Mouse (Mus musculus) liver, embryonic 14.5 days (tissue): Measurements from ENCODE around the gene Fam120a. TPM values are rescaled to one million over a fixed set of nuclear protein-coding genes. Genes with fewer than 3 reads are reported as not detected.

Experiments
- ATAC-seq: fragments of 200-750 bp; cut with Nextera tagmentation; 2 replicates; pipeline ENCODE4 v1.8.0; 2017; ENCODE audit warnings: moderate number of reproducible peaks, mild to moderate bottlenecking, moderate library complexity; ENCODE audit not compliant: insufficient read depth
- DNase-seq, 3 experiments: peaks; one replicate each; pipeline ENCODE4 v3.0.0-alpha.2; 2012 to 2013; ENCODE audit warnings: low read depth in 3 of 3, low spot score in 3 of 3
- H3K27ac ChIP-seq: fragments of 300-500 bp; sonication (generic); 2 replicates; pipeline ENCODE4 v1.5.1; 2014; ENCODE audit warnings: moderate library complexity, mild to moderate bottlenecking, control low read depth, inconsistent platforms
- H3K27me3 ChIP-seq: fragments of 300-500 bp; sonication (generic); 2 replicates; pipeline ENCODE4 v1.6.1; 2014; ENCODE audit warnings: mild to moderate bottlenecking, low read length, moderate library complexity; ENCODE audit not compliant: control insufficient read depth, insufficient read depth
- H3K36me3 ChIP-seq: fragments of 300-500 bp; sonication (generic); replicated peaks from 2 replicates; pipeline ENCODE4 v1.6.1; 2014; ENCODE audit warnings: low read depth; ENCODE audit not compliant: control insufficient read depth, insufficient read depth
- H3K4me1 ChIP-seq, 2 experiments: fragments of 200-500 bp in 1 of 2; fragments of 300-500 bp in 1 of 2; sonication (generic) in 1 of 2; replicated peaks; 2 replicates each; pipeline ENCODE4 v1.6.1; 2012 to 2014; ENCODE audit warnings: antibody characterized with exemption in 1 of 2, inconsistent platforms in 1 of 2, low read length in 1 of 2; ENCODE audit not compliant: control insufficient read depth in 2 of 2, insufficient read depth in 2 of 2
- H3K4me2 ChIP-seq: fragments of 300-500 bp; sonication (generic); 2 replicates; pipeline ENCODE4 v1.6.1; 2014; ENCODE audit warnings: low read depth, mild to moderate bottlenecking, control low read depth, moderate library complexity
- H3K4me3 ChIP-seq, 2 experiments: fragments of 200-500 bp in 1 of 2; fragments of 300-500 bp in 1 of 2; sonication (generic) in 1 of 2; 2 replicates each; pipeline ENCODE4 v1.5.1; 2012 to 2014; ENCODE audit warnings: low read depth in 2 of 2, low read length in 2 of 2, mild to moderate bottlenecking in 2 of 2, control low read depth in 1 of 2, inconsistent platforms in 1 of 2, moderate library complexity in 1 of 2; ENCODE audit not compliant: insufficient read depth in 1 of 2
- H3K9ac ChIP-seq: fragments of 300-500 bp; sonication (generic); replicated peaks from 2 replicates; pipeline ENCODE4 v1.6.1; 2014; ENCODE audit warnings: mild to moderate bottlenecking, control low read depth, moderate library complexity
- H3K9me3 ChIP-seq: fragments of 300-500 bp; sonication (generic); 2 replicates; pipeline ENCODE4 v1.6.1; 2016; ENCODE audit warnings: low read length, mixed read lengths; ENCODE audit not compliant: control insufficient read depth
- CTCF ChIP-seq: IDR thresholded peaks from 2 replicates; pipeline ENCODE4 v1.5.1; 2016; ENCODE audit warnings: antibody characterized with exemption, low read depth, control low read depth
- EP300 ChIP-seq: IDR thresholded peaks from 2 replicates; pipeline ENCODE4 v1.6.1; 2016; ENCODE audit warnings: antibody characterized with exemption, low read depth
- WGBS: fragments of 180-500 bp; shearing (Covaris S2); extraction: QIAGEN DNeasy Blood & Tissue Kit; methylation state at CpG from one replicate; pipeline ENCODE4 v1.1.7; 2014; ENCODE audit not compliant: insufficient replicate concordance; 5-methylcytosine and 5-hydroxymethylcytosine counted together
- polyA plus RNA-seq, 2 experiments: library from polyadenylated mRNA; depleted of rRNA in 1 of 2; stranded (reverse) in 1 of 2; unstranded in 1 of 2; fragments of >200 nt; fragmentation: Nextera tagmentation in 1 of 2; extraction: Ambion mirVana in 1 of 2; gene quantifications; 2 replicates each; pipeline versions ENCODE4 v1.2.1 to v1.2.3; 2012 to 2014

Gene Fam120a
- polyA plus RNA-seq, 2 experiments: 19.1 to 37.4 TPM

DNA sequence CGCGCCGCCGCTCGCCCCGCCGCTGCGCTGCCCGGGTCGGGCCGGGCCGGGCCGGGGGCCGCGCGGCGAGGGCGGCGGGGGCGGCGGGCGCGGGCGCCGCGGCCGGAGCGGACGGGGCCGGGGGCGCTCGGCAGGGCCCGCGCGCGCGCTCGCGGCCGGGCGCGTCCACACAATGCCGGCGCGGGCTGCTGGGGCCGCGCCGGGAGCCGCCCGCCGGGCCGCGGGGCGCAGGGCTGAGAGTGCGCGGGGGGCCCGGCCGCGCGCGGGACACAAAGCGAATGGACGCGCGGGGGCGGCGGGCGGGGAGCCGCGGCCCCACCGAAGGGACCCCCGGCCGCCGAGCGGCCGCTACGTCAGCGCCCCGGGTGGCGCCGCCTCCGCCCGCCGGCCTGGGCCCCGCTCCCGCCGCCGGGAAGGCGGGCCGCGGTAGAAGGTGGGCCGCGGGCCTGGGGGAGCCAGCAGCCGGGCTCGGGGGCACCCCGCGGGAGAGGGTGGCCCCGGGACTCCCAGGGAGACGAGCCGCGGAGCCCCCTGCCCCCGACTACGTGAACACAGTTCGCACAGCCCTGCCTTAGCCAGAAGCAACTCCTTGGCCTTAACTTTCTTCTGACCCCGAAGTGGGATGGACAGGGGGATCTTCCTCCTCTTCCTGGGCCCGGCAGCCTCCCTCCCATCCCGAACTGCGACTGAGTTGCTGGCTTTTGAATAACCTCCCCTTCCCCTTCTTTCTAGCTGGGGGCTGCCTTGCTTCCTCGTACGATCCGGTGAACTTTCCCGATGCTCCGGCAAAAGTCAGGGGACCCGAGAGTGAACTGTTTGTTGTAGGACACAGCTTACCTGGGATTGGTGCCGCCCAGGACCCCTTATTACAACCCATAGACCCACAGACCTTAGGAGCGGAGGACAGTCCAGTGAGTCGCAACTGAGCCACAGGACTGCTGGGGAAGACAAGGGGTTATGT, 96.8 kb downstream of the Fam120a start, which contains the start of gene Phf2:
Gene Phf2 (minus strand): TSS at position 349 of the 961 bp plus-strand sequence.
- Histone ChIP-seq H3K4me3 (peak within 1 kb of the TSS; percentile 79 to 98), H3K27me3 (no peaks in the 10 kb centered on the region), H3K4me1 (peaks cover 13 to 27% of the 10 kb centered on the region in 2 experiments), H3K36me3 (no peaks in the 10 kb centered on the region), H3K4me2 (peak within 1 kb of the TSS; percentile 96), H3K9ac (peak within 1 kb of the TSS; percentile 88), H3K27ac (peak within 1 kb of the TSS; percentile 21; the same call in 1 of the 2 replicates), H3K9me3 (no peaks in the 10 kb centered on the region)
- under 1% methylated on average over 91 of the region's 117 CpGs for WGBS
- ATAC-seq: peak; percentile 58
- no peak for DNase-seq
- TF ChIP-seq CTCF (no peak), EP300 (no peak)

DNA sequence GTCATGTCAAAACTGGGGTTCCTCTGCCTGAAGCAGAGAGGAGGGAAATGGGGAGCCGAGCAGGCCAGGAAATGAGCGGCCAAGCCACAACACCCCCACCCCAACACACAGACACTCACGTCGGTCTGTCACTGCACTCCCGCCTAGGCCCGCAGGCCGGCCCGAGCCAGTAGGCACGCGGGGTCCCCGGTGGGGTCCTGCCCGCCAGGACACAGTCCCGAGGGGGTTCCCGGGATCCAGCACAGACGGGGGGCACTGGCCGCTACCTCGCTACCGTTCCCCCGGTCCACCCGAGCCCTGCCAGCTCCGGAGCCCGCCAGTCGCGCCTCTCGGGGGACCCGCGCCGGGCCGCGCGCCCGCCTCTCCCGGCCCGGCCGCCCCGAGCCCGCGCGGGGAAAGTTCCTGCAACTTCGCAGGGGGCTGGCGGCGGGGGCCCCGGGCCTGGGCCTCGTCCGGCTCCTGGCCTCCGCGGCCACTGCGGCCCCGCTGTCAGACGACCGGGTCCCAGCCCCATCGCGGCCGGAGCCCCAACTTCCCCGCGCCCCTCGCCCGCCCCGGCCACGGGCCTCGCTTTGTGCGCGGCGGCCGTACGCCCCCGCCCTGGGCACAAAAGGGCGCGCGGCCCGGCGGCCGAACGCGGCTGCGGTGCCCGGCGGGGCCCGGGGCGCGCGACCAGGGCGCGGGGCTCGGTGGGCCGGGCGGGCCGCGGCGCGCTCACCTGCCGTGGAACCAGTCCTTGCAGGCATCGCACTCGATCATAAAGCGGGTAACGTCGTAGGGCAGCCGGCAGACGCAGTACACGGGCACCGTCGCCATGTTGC, 97.7 kb downstream of the Fam120a start:
- Histone ChIP-seq H3K9me3 (no peaks in the 10 kb centered on the region), H3K9ac (peak overlapping the region; percentile 88), H3K4me1 (peaks cover 13 to 27% of the 10 kb centered on the region in 2 experiments), H3K36me3 (no peaks in the 10 kb centered on the region), H3K4me3 (peak overlapping the region; percentile 79 to 98), H3K27ac (peak overlapping the region; percentile 21; the same call in 1 of the 2 replicates), H3K27me3 (no peaks in the 10 kb centered on the region), H3K4me2 (peak overlapping the region; percentile 96)
- DNase-seq: no peak
- under 1% methylated on average over 82 of the region's 102 CpGs for WGBS
- no peak for TF ChIP-seq EP300
- no peak for TF ChIP-seq CTCF
- ATAC-seq: peak; percentile 41

DNA sequence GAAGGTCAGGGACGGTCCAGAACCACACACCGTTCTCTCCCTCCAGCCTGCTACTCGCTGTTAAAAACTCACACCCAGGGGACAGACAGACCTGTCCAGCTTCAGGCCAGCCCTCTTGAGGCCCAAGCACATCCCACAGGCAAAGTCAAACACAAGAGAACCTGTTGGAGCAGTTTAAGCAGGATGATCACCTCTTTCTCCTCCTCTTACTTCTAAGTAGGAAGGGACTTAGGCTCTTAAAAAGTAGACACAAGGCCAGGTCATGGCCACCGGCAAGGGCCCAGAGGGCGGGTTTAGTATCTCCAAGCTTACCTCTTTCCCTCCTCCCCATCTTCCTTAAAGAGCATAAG, 98.2 kb downstream of the Fam120a start:
- H3K27me3 ChIP-seq: no peaks in the 10 kb centered on the region
- H3K4me2 ChIP-seq: peak overlapping the region; percentile 96
- DNase-seq (peak in 1 of 3 experiments; percentile 42), ATAC-seq (peak; percentile 11)
- peak overlapping the region; percentile 88 for H3K9ac ChIP-seq
- TF ChIP-seq CTCF: no peak
- no peak for TF ChIP-seq EP300
- 8% methylated on average over 5 of the region's 5 CpGs for WGBS
- peak overlapping the region; percentile 79 to 98 for H3K4me3 ChIP-seq
- H3K27ac ChIP-seq: peak overlapping the region; percentile 21; the same call in 1 of the 2 replicates
- H3K4me1 ChIP-seq: peaks cover 13 to 27% of the 10 kb centered on the region in 2 experiments
- no peaks in the 10 kb centered on the region for H3K36me3 ChIP-seq
- H3K9me3 ChIP-seq: no peaks in the 10 kb centered on the region

DNA sequence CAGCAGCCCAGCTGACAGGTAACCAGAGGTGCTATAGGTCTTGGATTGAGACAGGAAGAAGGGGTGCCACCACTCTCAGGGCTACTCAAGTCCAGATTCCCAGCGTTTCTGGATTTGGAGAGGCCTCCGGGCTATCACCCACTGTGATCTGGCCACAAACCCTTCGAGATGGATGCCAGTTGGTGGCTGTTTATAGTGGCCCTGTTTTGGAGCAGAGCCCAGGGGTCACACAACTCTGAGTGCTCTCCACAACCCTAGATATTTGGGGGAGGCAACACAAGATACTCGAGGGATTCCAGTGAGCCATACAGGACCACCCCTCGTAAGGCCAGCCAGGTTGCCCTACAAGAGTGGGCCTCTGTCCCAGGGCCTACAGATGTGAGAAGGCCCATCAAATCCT, 98.7 kb downstream of the Fam120a start:
- Histone ChIP-seq H3K9ac (peak overlapping the region; percentile 88), H3K4me3 (peak overlapping the region; percentile 79 to 98), H3K4me2 (peak overlapping the region; percentile 96), H3K9me3 (no peaks in the 10 kb centered on the region), H3K27ac (no peak overlapping the region), H3K27me3 (no peaks in the 10 kb centered on the region), H3K36me3 (no peaks in the 10 kb centered on the region), H3K4me1 (peaks cover 13 to 27% of the 10 kb centered on the region in 2 experiments)
- ATAC-seq: no peak
- no peak for DNase-seq
- 11% methylated on average over 5 of the region's 5 CpGs for WGBS
- TF ChIP-seq CTCF (no peak), EP300 (no peak)
